Mouse (Mus musculus) ovary, adult 18-20 months (tissue): Measurements from ENCODE around the gene Gramd4.

Experiments used
- DNase-seq: peaks from one replicate; pipeline ENCODE4 v3.0.0; 2022; ENCODE audit warnings: low spot score, mixed read lengths

Gene Gramd4

GRCm38 (mm10) chr15:86183484-86183883 is 126.0 kb downstream of the Gramd4 start:
- no peak for DNase-seq

- no peak for DNase-seq
Measured at GRCm38 (mm10) chr15:86184071-86184470, 126.6 kb downstream of the Gramd4 start.

- no peak for DNase-seq
Measured at GRCm38 (mm10) chr15:86184851-86185688, 127.6 kb downstream of the Gramd4 start.

GRCm38 (mm10) chr15:86185689-86186569 is 128.4 kb downstream of the Gramd4 start, which contains the start of gene Cerk:
Gene Cerk (minus strand): TSS chr15:86186141.
- DNase-seq: peak; percentile 52

GRCm38 (mm10) chr15:86186686-86187085 is 129.2 kb downstream of the Gramd4 start:
- DNase-seq: no peak
